Mouse (Mus musculus): ENCODE measurements around the gene Nufip1.

Gene Nufip1

DNA sequence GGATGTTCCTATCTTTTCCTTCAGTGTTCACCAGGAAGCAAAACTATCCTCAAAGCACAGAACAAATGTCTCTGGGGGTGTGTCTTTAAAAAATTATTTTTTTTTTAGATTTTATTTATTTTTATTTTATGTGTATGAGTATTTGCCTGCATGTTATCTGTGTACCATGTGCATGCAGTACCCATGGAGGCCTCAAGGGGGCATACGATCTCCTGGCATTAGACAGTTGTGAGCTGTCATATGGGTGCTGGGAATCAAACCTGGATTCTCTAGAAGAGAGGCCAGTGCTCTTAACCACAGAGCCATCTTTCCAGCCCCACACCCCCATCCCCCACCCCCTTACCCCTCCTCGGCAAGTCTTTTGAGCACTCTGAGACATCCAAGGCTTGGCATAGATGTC lies 67.8 kb downstream of the Nufip1 start:
- 78% methylated on average over 2 of the region's 2 CpGs for WGBS

DNA sequence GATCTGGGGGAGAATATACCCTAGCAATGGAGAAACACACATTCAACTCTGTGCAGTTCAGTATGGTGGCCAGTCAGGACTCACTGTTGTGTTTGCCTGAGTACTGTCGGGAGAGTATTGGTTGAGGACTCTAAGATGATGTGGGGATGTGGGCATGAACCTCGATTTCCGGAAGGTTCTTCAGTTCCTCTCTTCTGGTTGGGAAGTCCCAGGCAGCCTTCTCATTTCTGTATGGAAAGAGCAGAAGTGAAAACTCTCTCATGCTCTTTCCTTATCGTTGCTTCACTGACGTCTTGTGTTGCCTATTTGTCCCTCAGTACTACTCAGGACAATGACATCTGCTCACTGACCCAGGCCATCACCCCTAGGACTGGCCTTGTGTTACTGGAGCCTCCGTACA lies 68.7 kb downstream of the Nufip1 start:
- WGBS: 81% methylated on average over 6 of the region's 6 CpGs

DNA sequence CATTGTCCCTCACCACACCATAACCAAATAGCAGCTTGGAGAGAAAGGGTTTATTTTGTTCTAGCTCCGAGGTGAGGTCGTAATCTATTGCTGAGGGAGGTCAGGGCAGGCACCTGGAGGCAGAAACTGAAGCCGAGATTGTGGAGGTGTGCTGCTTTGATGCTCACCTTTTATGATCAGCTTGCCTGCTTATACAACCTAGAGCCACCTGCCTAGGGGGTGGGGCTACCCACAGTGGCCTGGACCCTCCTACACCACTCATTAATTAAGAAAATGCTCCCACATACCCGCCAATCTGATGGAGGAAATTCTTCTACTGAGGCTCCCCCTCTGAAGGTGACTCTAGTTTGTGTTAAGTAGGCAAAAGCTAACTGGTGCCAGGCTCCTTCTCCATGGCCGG lies 74.7 kb downstream of the Nufip1 start:
- WGBS: 90% methylated on average over 5 of the region's 5 CpGs

DNA sequence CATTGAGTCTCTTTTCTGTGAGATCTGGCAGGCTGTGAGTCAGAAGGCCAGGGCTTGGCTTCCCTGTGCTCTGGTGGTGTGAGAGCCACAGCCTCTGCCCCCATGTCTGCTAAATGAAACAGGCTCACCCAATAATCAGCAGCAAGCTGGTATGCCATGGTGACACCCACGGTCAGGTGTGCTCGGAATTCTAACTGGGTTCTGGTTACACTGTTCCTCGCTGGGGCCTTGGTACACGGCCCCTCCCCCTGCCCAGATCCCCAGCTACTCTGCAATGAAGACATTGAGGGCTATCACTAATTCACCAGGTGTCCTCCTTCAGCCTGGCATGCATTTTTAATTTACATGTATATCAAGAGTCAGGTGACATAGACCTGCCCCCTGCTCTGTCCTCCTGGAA lies 75.6 kb downstream of the Nufip1 start:
- WGBS: 84% methylated on average over 4 of the region's 4 CpGs
